Mouse (Mus musculus) gastrocnemius, postnatal 4 days (tissue): ENCODE measurements around the gene Arhgef10l. TPM values are rescaled to one million over a fixed set of nuclear protein-coding genes. Genes with fewer than 3 reads are reported as not detected.

Experiments used
- DNase-seq, 2 experiments: peaks; one replicate each; pipeline ENCODE4 v3.0.0; 2021 to 2022; ENCODE audit warnings: low spot score in 2 of 2, mixed read lengths in 2 of 2
- microRNA-seq: library from miRNA; unstranded; fragments of <30 nt; microRNA quantifications from one replicate; pipeline ENCODE4 v1.2.0, GENCODE M21; 2021
- total RNA-seq, 2 experiments: library from RNA; stranded (reverse); gene quantifications; 2 replicates each; pipeline ENCODE4 v1.2.3; 2021

Gene Arhgef10l
- total RNA-seq, 2 experiments from 2014 or later = 53.6 to 54.6 TPM

DNA sequence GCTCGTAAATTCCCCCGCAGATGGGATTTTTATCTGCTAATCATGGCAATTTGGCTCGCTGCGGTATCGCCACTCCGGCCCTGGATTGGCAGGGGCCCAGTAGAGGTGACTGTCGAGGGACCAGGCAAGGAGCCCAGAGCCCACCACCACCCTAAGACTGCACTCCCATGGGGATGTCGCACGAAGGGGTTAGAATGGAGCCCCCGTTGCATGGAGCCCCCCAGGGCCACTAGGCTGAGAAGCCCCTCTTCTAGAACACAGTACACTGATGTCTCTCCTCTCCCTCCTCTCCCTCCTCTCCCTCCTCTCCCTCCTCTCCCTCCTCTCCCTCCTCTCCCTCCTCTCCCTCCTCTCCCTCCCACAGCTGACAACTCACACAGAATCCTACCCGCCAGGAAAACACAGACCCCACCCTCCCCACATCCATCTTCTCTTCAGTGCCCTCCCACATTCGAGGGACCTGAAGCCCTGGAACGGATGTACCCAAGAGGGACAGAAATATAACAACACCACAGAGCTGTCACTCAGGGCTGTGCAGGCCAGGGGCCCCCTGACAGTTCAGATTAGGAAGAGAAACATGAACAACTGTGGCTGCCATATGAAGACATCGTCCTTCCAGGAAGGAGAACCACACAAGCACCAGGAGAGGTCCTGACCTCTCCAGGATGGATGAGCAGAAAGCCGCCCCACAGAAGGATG is 185.3 kb downstream of the Arhgef10l start:
- DNase-seq = no peak

DNA sequence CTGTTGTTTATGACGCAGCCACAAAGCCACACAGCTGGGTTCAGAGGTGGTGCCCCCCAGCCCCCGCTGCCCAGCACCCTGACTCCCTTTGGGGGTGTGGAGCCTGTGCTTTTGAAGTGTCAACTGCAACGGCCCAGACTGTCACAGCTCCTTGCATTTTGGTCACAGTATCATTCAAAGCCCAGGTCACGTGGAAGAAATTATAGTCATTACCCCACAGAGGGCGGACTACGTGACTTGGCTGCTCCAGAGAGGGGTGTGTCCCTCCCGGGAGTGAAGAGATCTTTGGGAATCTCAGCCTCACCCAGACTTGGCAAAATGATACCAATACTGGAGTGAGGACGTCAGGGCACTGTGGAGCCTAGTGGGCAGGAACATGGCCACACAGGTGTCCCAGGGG is 190.6 kb downstream of the Arhgef10l start:
- DNase-seq = no peak

DNA sequence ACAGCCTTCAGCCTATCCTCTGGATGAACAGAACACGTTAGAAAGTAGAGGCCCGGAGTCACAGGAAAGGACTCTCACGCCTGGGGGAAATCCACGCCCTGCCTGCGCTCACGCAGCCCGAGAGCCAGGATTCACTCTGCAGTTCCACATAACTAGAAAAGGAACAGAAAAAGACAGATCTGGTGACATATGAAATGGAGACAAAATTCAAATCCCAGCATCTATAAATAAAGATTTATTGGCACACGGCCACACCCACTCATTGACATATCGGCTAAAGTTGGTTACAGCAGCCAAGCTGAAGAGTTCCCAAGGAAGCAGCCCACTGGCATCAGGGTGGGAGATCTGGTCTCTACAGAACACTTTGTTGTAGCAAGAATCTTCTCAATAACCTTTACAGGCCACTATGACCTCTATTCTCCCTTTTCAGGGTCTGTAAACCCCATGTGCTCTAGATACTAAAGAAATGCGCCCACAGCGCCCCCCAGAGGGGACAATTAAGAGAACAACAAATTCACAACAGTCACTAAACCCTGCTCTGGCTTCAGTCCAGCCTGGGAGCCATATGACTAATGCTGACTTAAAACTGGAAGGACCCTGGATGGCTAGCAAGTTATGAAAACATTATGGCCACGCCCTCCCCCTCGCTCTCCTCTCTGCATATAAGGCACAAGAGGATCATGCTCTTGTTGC is 195.9 kb downstream of the Arhgef10l start:
- peak in 1 of 2 experiments; percentile 25 for DNase-seq

DNA sequence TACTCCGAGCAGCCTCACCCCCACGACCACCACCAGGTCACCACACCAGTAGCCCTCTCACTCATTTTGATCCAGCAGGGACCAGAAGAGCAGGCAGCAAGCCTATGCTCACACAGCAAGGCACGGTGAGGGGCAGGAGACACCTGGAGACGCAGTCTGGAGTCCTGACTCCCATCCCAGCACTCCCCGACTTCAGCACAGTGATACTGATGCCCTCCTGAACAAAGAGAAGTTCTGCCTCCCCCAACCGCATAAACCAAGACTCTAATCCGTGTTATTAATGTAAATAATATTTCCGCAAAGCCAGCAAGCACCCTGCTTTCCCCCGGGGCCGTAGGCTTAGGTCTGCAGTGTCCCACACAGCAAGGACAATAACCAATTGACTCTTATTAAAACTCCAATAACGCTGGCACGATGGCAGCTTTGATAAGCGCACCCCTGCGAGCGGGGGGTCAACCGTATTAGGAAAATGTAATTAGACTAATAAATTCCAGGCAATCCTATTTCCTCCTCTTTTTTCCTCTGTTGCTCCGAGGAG is 198.5 kb downstream of the Arhgef10l start:
- DNase-seq = no peak

Small RNAs within 50 kb of the gene (microRNA-seq; reads per million reads assigned to microRNA genes)
- not detected for gene Gm23045

Other genes with a start within 250 kb of the Arhgef10l start
- 10 to 100 TPM; 43.3 to 44.1 TPM for gene Rcc2, start 34.5 kb upstream of the Arhgef10l start, total RNA-seq
- under 1 TPM in 1 of 2 experiments, not detected in 1; 0.10 TPM for gene Padi6, start 76.6 kb upstream of the Arhgef10l start, total RNA-seq
- under 1 TPM; 0.29 to 0.52 TPM for gene Padi4, start 108.2 kb upstream of the Arhgef10l start, total RNA-seq
- under 1 TPM; 0.15 to 0.18 TPM for gene Padi3, start 144.6 kb upstream of the Arhgef10l start, total RNA-seq
- gene Padi1, start 179.8 kb upstream of the Arhgef10l start, total RNA-seq = not detected
- gene Padi2, start 240.3 kb upstream of the Arhgef10l start, total RNA-seq = 10 to 100 TPM; 73.9 to 78.5 TPM